Mouse (Mus musculus) cerebellum, postnatal 36 days (tissue): ENCODE results near the gene Kirrel3.
A peak's percentile ranks its signal among the peaks of the same experiment; 100 is the strongest.

Source experiments
- DNase-seq, 2 experiments: peaks; one replicate each; pipeline ENCODE4 v3.0.0; 2021 to 2022; ENCODE audit warnings: mixed read lengths in 2 of 2

Kirrel3 gene

GRCm38 (mm10) chr9:34837700-34838462, 352.2 kb downstream of the Kirrel3 start:
- DNase-seq: no peak

DNA sequence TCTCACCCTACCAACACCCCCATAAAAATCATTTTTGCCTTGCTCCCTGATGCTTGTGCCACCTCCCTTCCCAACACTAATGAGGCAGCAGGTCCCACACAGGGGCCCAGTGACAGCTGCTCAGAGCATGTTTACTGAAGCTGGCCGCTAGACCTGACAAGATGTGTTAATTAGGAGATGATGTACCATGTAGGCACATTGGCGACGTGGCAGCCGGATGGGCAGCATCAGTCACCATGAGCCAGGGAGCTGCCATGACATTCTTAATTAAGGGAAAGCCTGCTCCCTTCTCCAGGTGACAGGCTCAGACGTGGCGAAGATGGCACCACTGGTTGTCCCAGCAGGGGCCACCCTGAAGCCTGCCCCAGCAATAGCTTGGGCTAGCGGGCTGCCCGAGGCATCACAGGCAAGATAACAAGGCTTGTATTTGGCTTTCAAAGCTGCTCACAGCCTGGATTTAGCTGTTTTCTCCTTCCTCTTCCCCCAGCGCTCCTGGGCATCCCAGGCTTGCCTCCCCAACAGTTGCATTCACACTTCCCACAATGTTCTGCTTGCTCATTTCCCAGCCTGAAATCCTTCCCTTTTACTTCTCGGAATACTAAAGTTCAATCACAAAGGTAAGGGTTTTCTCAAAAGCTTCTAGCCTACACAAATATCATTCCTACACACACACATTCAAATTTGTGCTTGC, 357.7 kb downstream of the Kirrel3 start:
- no peak for DNase-seq

DNA sequence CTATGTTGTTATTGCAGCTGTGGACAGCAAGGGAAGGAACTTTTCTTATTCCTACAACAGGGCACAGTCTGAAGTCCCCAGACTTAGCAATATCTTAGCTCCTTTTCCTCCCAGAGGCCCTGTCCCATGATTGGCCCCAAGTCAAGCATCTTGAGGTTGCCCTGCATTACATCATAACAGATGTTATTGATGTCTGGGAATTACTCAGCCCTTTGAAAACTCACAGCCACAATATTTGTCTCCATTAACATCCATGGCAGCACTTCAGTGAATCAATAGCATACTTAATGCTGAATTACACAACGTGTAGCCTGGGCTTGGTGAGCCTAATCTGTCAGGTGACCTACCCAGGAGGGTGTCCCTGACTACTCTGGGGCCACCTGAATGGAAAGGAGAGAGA, 360.7 kb downstream of the Kirrel3 start:
- DNase-seq: no peak

GRCm38 (mm10) chr9:34847664-34848063, 362.0 kb downstream of the Kirrel3 start:
- DNase-seq: peak in 1 of 2 experiments; percentile 31

DNA sequence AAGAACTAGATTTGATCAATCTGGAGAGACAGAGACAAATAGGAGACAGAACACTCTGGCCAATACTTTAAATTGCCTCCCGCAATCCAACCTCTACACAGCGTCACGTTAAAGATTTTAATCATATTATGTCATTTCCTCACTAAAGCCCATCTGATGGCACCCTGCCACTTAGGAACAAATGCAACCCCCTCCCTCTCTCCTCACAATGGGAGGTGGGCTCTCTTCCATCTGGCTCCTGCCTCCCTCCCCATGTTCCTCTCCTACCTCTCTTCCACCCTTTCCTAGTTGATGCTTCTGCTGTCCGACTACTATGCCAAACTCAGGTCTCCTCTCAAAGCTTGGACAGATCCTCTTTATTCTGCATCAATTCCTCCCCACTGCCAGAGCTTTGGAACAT, 365.4 kb downstream of the Kirrel3 start:
- no peak for DNase-seq

- no peak for DNase-seq
Observed at GRCm38 (mm10) chr9:34857575-34857974, 371.9 kb downstream of the Kirrel3 start.

GRCm38 (mm10) chr9:34858071-34858470, 372.4 kb downstream of the Kirrel3 start:
- DNase-seq: no peak

DNA sequence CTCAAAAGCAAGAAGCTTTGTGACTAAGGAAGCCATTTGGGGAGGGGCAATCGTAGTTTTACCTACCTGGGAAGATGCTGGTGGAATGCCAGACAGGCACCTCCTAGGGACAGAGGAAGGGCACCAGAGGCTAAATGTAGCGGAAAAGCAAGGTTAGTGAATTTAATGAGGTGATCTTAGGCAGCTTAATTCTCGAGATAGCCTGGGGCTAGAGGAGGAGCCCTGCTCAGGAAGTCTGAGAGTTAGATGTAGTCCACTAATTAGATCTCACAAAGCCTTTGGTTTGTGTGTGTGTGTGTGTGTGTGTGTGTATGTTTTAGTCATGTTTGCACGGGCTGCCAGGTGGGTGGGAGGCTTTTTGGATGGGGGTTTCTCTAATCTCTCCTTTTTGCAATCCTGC, 375.2 kb downstream of the Kirrel3 start:
- no peak for DNase-seq

GRCm38 (mm10) chr9:34861775-34862174, 376.1 kb downstream of the Kirrel3 start:
- peak; percentile 77 to 81 for DNase-seq

DNA sequence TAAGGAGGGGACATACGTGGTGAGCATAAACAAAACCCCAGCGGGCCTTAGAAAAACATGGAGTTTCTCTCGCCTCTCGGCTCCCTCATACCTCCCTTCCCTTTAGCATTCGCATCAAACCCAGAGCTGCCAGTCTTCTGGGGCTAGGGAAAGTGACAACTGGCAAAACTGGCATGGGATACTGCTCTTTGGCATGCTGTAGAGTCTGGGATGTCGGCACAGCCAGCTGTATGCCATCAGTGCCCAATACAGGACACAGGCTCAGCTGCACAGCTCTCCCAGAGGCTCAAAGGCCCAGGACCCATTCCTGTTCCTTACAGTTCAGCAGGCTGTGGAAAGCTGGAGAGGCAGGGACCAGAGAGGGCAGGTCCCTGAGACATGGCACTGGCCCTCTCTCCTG, 379.9 kb downstream of the Kirrel3 start:
- DNase-seq: no peak

GRCm38 (mm10) chr9:34871316-34871966, 385.7 kb downstream of the Kirrel3 start:
- DNase-seq: no peak

GRCm38 (mm10) chr9:34875238-34875637, 389.5 kb downstream of the Kirrel3 start:
- DNase-seq: peak in 1 of 2 experiments; percentile 24

- no peak for DNase-seq
Observed at GRCm38 (mm10) chr9:34877186-34877585, 391.5 kb downstream of the Kirrel3 start.

- peak; percentile 78 for DNase-seq
Observed at GRCm38 (mm10) chr9:34877799-34878198, 392.1 kb downstream of the Kirrel3 start.

GRCm38 (mm10) chr9:34881750-34882149, 396.1 kb downstream of the Kirrel3 start:
- DNase-seq: peak in 1 of 2 experiments; percentile 31

GRCm38 (mm10) chr9:34882211-34882610, 396.5 kb downstream of the Kirrel3 start:
- no peak for DNase-seq

- peak; percentile 68 to 71 for DNase-seq
Observed at GRCm38 (mm10) chr9:34883122-34883521, 397.4 kb downstream of the Kirrel3 start.

DNA sequence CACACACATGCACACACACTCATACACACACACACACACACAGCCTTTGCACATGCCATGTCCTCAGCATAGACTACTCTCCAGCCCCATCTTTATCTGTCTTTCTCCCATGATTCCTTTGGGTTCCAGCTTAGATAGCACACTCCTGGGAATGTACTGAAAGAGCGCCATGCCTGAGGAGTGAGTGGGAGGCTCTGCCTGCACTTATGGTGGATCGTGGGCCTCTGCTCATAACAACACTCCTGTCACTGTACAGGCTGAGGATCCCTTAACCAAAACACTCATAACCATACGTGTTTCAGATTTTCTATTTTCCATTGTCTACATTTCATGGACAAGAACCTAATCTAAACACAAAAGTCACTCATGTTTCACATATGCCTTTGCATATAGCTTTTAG, 398.6 kb downstream of the Kirrel3 start:
- no peak for DNase-seq

GRCm38 (mm10) chr9:34884942-34885341, 399.2 kb downstream of the Kirrel3 start:
- DNase-seq: no peak

DNA sequence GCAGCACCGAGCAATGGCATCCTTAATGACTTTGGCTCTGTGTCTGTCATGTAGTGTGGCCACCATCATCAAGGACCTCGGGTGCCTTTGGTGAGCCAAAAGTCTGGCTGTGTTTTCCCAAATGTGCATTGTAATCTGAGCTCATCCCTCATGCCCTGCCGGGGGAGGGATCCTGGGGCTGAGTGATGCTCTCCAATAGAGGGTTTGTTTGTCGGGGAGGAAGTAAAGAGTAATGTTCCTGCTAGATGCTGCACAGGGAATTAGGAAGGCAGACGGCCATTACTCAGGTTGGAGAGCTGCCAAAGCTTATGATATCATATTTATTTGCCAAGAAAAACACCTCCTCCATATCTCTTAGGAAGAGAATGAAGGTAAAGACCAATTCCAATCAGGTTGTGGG, 401.1 kb downstream of the Kirrel3 start:
- DNase-seq: peak; percentile 69 to 71

- peak; percentile 47 to 61 for DNase-seq
Observed at GRCm38 (mm10) chr9:34887196-34887595, 401.5 kb downstream of the Kirrel3 start.

- DNase-seq: no peak
Observed at GRCm38 (mm10) chr9:34888298-34888697, 402.6 kb downstream of the Kirrel3 start.

- DNase-seq: peak in 1 of 2 experiments; percentile 42
Observed at GRCm38 (mm10) chr9:34901216-34901615, 415.5 kb downstream of the Kirrel3 start.

GRCm38 (mm10) chr9:34901888-34902287, 416.2 kb downstream of the Kirrel3 start:
- peak; percentile 86 to 91 for DNase-seq
